Comparison of ENCODE assay signal across 7 mouse cellular contexts in genomic region chr19:16050220-16051055, GRCm38 (mm10).
A peak's percentile ranks its signal among the peaks of the same experiment; 100 is the strongest.
DNase-seq lines count a peak whose midpoint lies in the region; ATAC-seq and TF ChIP-seq lines count a peak whose summit lies in the region.

No protein-coding gene starts in this region.

- 0 out of 2 replicates have a peak overlapping the region, but pooled peaks have one; percentile 17 for H3K27ac ChIP-seq in testis, adult 2 months (ENCODE audit: control insufficient read depth, insufficient read depth, low read depth, low read length)
- H3K27ac ChIP-seq in forebrain, embryonic 11.5 days (ENCODE audit: low read depth, low read length) = peak overlapping the region; percentile 68
- no peak overlapping the region for H3K27ac ChIP-seq in intestine, embryonic 15.5 days
- H3K27ac ChIP-seq in liver, embryonic 12.5 days = no peak overlapping the region
- H3K27ac ChIP-seq in neural tube, embryonic 13.5 days (replicated peaks) = peak overlapping the region; percentile 84

- H3K36me3 ChIP-seq in testis, adult 2 months (ENCODE audit: control insufficient read depth, insufficient read depth, low read length) = no peaks in the 10 kb centered on the region
- no peaks in the 10 kb centered on the region for H3K36me3 ChIP-seq in forebrain, embryonic 11.5 days (ENCODE audit: control insufficient read depth, insufficient read depth, low read length)
- H3K36me3 ChIP-seq in intestine, embryonic 15.5 days = no peaks in the 10 kb centered on the region
- H3K36me3 ChIP-seq in liver, embryonic 12.5 days = no peaks in the 10 kb centered on the region
- H3K36me3 ChIP-seq in neural tube, embryonic 13.5 days = no peaks in the 10 kb centered on the region

- ATAC-seq in forebrain, embryonic 11.5 days (replicated peaks; ENCODE audit: low FRiP score) = peak; percentile 90
- ATAC-seq in intestine, embryonic 15.5 days = peak; percentile 72
- no peak for ATAC-seq in liver, embryonic 12.5 days
- peak; percentile 94 for ATAC-seq in neural tube, embryonic 13.5 days (ENCODE audit: low read depth)
- no peak for ATAC-seq in erythroblast, adult 5-6 weeks (replicated peaks; ENCODE audit: low FRiP score, poor library complexity, severe bottlenecking)

- TF ChIP-seq POLR2A in testis, adult 2 months (IDR thresholded peaks at IDR 0.05; ENCODE audit: control insufficient read depth, low read depth, low read length) = no peak

- H3K4me3 ChIP-seq in testis, adult 2 months (ENCODE audit: control insufficient read depth, low read depth, low read length) = peak overlapping the region; percentile 58
- H3K4me3 ChIP-seq in forebrain, embryonic 11.5 days (ENCODE audit: low read depth, low read length) = peak overlapping the region; percentile 20; the same call in 1 of the 2 replicates
- peak overlapping the region; percentile 28 for H3K4me3 ChIP-seq in intestine, embryonic 15.5 days (replicated peaks)
- H3K4me3 ChIP-seq in liver, embryonic 12.5 days = peak overlapping the region; percentile 11; the same call in 1 of the 2 replicates
- H3K4me3 ChIP-seq in neural tube, embryonic 13.5 days = peak overlapping the region; percentile 25

- DNase-seq in testis, postnatal 14 days (ENCODE audit: low spot score) = no peak
- DNase-seq in forebrain, embryonic 11.5 days (ENCODE audit: low spot score) = peak; percentile 85

- H3K27me3 ChIP-seq in testis, adult 2 months (ENCODE audit: control insufficient read depth, insufficient read depth, low read length) = no peaks in the 10 kb centered on the region
- no peaks in the 10 kb centered on the region for H3K27me3 ChIP-seq in forebrain, embryonic 11.5 days (ENCODE audit: control insufficient read depth, insufficient read depth, low read length)
- no peaks in the 10 kb centered on the region for H3K27me3 ChIP-seq in intestine, embryonic 15.5 days (replicated peaks)
- 0 out of 2 replicates have a peak, but pooled peaks cover 3% of the 10 kb centered on the region for H3K27me3 ChIP-seq in liver, embryonic 12.5 days (replicated peaks)
- H3K27me3 ChIP-seq in neural tube, embryonic 13.5 days = no peaks in the 10 kb centered on the region

- WGBS in forebrain, embryonic 11.5 days = 8% methylated on average over 17 of the region's 18 CpGs
- 19% methylated on average over 18 of the region's 18 CpGs for WGBS in intestine, embryonic 15.5 days
- 23% methylated on average over 18 of the region's 18 CpGs for WGBS in liver, embryonic 12.5 days (ENCODE audit: insufficient replicate concordance)
- WGBS in neural tube, embryonic 13.5 days = 6% methylated on average over 18 of the region's 18 CpGs

- no peaks in the 10 kb centered on the region; the same call in 1 of the 2 replicates for H3K4me1 ChIP-seq in testis, adult 2 months (ENCODE audit: control insufficient read depth, insufficient read depth, low read length)
- H3K4me1 ChIP-seq in forebrain, embryonic 11.5 days (replicated peaks; ENCODE audit: control insufficient read depth, insufficient read depth, low read length) = no peaks in the 10 kb centered on the region; the same call in 1 of the 2 replicates
- 0 out of 2 replicates have a peak, but pooled peaks cover 4% of the 10 kb centered on the region for H3K4me1 ChIP-seq in intestine, embryonic 15.5 days (replicated peaks)
- peaks cover 7% of the 10 kb centered on the region; the same call in 1 of the 2 replicates for H3K4me1 ChIP-seq in liver, embryonic 12.5 days
- peaks cover 14% of the 10 kb centered on the region for H3K4me1 ChIP-seq in neural tube, embryonic 13.5 days (replicated peaks)

- H3K9me3 ChIP-seq in forebrain, embryonic 11.5 days (ENCODE audit: control insufficient read depth, low read length) = no peaks in the 10 kb centered on the region
- H3K9me3 ChIP-seq in intestine, embryonic 15.5 days = no peaks in the 10 kb centered on the region
- H3K9me3 ChIP-seq in liver, embryonic 12.5 days (replicated peaks) = no peaks in the 10 kb centered on the region
- H3K9me3 ChIP-seq in neural tube, embryonic 13.5 days = no peaks in the 10 kb centered on the region

- no peak for TF ChIP-seq CTCF in testis, adult 2 months (IDR thresholded peaks at IDR 0.05; ENCODE audit: control insufficient read depth, insufficient read depth, insufficient replicate concordance, low read depth, low read length)

- H3K4me2 ChIP-seq in forebrain, embryonic 11.5 days (ENCODE audit: low read depth, low read length, severe bottlenecking) = peak overlapping the region; percentile 57
- H3K4me2 ChIP-seq in intestine, embryonic 15.5 days (replicated peaks) = peak overlapping the region; percentile 69
- peak overlapping the region; percentile 43 for H3K4me2 ChIP-seq in liver, embryonic 12.5 days
- peak overlapping the region; percentile 55 for H3K4me2 ChIP-seq in neural tube, embryonic 13.5 days

- peak overlapping the region; percentile 29; the same call in 1 of the 2 replicates for H3K9ac ChIP-seq in forebrain, embryonic 11.5 days (ENCODE audit: low read length)
- no peak overlapping the region for H3K9ac ChIP-seq in intestine, embryonic 15.5 days
- H3K9ac ChIP-seq in liver, embryonic 12.5 days = no peak overlapping the region
- H3K9ac ChIP-seq in neural tube, embryonic 13.5 days = no peak overlapping the region

Comparison
In these comparisons a context has a peak if more than half of its experiments do, and no peak if none do; other contexts are left out.
1. H3K27ac ChIP-seq: peak in testis, adult 2 months (single experiment), forebrain, embryonic 11.5 days (single experiment) and neural tube, embryonic 13.5 days (single experiment); none in intestine, embryonic 15.5 days (single experiment) and liver, embryonic 12.5 days (single experiment).
2. ATAC-seq: peak in forebrain, embryonic 11.5 days (single experiment), intestine, embryonic 15.5 days (single experiment) and neural tube, embryonic 13.5 days (single experiment); none in liver, embryonic 12.5 days (single experiment) and erythroblast, adult 5-6 weeks (single experiment).
3. Peak in every context shown above with its lines, with median percentiles within 50 percentile points of each other: H3K4me3 ChIP-seq and H3K4me2 ChIP-seq.